Mouse (Mus musculus) neural tube, embryonic 14.5 days (tissue): ENCODE data around the gene Nle1. TPM values are rescaled to one million over a fixed set of nuclear protein-coding genes. Genes with fewer than 3 reads are reported as not detected.

Experiments
- ATAC-seq: fragments of 200-750 bp; cut with Nextera tagmentation; 2 replicates; pipeline ENCODE4 v1.8.0; 2017; ENCODE audit warnings: low read depth, mild to moderate bottlenecking, moderate TSS enrichment, moderate library complexity
- H3K27ac ChIP-seq: fragments of 300-500 bp; sonication (generic); 2 replicates; pipeline ENCODE4 v1.5.1; 2014; ENCODE audit warnings: low read depth, mild to moderate bottlenecking, control low read depth, low read length, moderate library complexity, mixed read lengths
- H3K27me3 ChIP-seq: fragments of 300-500 bp; sonication (generic); 2 replicates; pipeline ENCODE4 v1.6.1; 2014; ENCODE audit warnings: low read length; ENCODE audit not compliant: control insufficient read depth, insufficient read depth
- H3K36me3 ChIP-seq: fragments of 300-500 bp; sonication (generic); 2 replicates; pipeline ENCODE4 v1.6.1; 2014; ENCODE audit warnings: low read length, mixed read lengths; ENCODE audit not compliant: control insufficient read depth, insufficient read depth
- H3K4me1 ChIP-seq: fragments of 300-500 bp; sonication (generic); 2 replicates; pipeline ENCODE4 v1.6.1; 2014; ENCODE audit warnings: low read length; ENCODE audit not compliant: control insufficient read depth, insufficient read depth
- H3K4me2 ChIP-seq: fragments of 300-500 bp; sonication (generic); 2 replicates; pipeline ENCODE4 v1.6.1; 2014; ENCODE audit warnings: mild to moderate bottlenecking, low read depth, low read length, control low read depth
- H3K4me3 ChIP-seq: fragments of 300-500 bp; sonication (generic); 2 replicates; pipeline ENCODE4 v1.5.1; 2014; ENCODE audit warnings: low read depth, low read length, control low read depth, mixed read lengths
- H3K9ac ChIP-seq: fragments of 300-500 bp; sonication (generic); replicated peaks from 2 replicates; pipeline ENCODE4 v1.6.1; 2014; ENCODE audit warnings: low read depth, mild to moderate bottlenecking, control low read depth, low read length, mixed read lengths
- H3K9me3 ChIP-seq: fragments of 300-500 bp; sonication (generic); 2 replicates; pipeline ENCODE4 v1.6.1; 2016; ENCODE audit warnings: low read length; ENCODE audit not compliant: control insufficient read depth
- WGBS: fragments of 180-500 bp; shearing (Covaris S2); extraction: QIAGEN DNeasy Blood & Tissue Kit; methylation state at CpG from one replicate; pipeline ENCODE4 v1.1.7; 2014; 5-methylcytosine and 5-hydroxymethylcytosine counted together
- polyA plus RNA-seq: library from polyadenylated mRNA; unstranded; fragments of >200 nt; fragmentation: Nextera tagmentation; extraction: Ambion mirVana; gene quantifications from 2 replicates; pipeline ENCODE4 v1.2.1, GENCODE M21; 2014

The Nle1 gene
- polyA plus RNA-seq, 1 experiment from 2014 or later: 24.7 TPM

DNA sequence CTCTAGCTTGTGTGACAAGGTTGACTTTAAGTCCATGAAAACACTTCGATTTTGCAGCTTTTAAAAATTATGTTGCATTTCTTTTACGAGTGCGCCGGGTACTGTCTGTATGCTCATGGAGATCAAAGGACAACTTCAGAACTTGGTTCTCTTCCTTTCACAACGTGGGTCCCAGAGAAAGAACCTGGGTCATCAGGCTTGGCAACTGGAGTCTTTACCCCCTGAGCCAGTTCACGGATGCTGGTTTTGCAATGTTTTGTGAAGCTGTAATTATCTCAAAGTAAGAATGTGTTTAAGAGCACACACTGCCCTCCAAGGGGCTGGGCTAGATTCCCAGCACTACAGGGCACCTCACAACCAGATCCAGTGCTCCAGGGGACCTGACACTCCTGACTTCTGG lies 54.1 kb downstream of the Nle1 start:
- Histone ChIP-seq H3K9me3 (no peaks in the 10 kb centered on the region), H3K4me1 (peaks cover 12% of the 10 kb centered on the region; the same call in 1 of the 2 replicates), H3K36me3 (no peaks in the 10 kb centered on the region), H3K4me3 (no peak overlapping the region), H3K27me3 (no peaks in the 10 kb centered on the region), H3K27ac (no peak overlapping the region), H3K9ac (no peak overlapping the region), H3K4me2 (no peak overlapping the region)
- ATAC-seq: no peak
- 89% methylated on average over 6 of the region's 6 CpGs for WGBS

DNA sequence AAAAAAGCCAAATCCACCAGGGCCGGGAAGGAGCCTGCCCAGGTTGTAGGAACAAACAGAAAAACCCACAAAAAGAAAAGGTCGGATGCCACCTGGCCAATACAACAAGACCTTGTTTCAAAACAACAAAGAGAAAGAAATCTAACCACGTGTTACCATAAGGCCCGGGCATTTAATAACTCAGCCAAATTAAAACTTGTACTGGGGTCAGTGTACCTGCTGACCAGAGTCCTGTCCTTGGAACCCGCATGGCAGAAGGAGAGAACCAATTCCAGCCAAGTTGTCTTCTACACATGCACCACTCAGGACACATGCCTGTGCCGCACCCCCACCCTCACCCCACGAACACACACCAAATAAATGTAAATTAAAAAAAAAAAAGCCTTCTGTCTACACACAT lies 55.3 kb downstream of the Nle1 start:
- 89% methylated on average over 7 of the region's 7 CpGs for WGBS
- Histone ChIP-seq H3K4me1 (peaks cover 12% of the 10 kb centered on the region; the same call in 1 of the 2 replicates), H3K4me3 (no peak overlapping the region), H3K9me3 (no peaks in the 10 kb centered on the region), H3K27me3 (no peaks in the 10 kb centered on the region), H3K27ac (no peak overlapping the region), H3K9ac (no peak overlapping the region), H3K36me3 (no peaks in the 10 kb centered on the region), H3K4me2 (no peak overlapping the region)
- ATAC-seq: no peak

DNA sequence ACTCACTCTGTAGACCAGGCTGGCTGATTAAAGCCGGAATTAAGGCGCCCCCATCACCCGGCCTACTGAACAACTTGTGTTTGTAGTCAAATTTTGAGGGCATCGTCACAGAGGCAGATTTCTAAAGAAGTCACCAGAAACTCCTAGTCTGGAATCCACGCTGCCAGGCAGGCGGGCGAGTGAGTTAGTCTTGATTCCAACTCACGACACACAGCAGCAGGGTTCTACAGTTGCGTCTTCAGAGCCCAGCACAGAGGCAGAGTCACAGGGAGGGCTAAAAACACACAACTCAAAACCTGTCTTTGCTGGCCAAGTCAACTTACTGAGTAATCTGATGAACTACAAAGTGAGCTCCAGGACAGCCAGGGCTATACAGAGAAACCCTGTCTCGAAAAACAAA lies 55.7 kb downstream of the Nle1 start:
- H3K36me3 ChIP-seq: no peaks in the 10 kb centered on the region
- H3K4me3 ChIP-seq: no peak overlapping the region
- no peak overlapping the region for H3K27ac ChIP-seq
- no peak for ATAC-seq
- WGBS: 84% methylated on average over 10 of the region's 10 CpGs
- no peak overlapping the region for H3K4me2 ChIP-seq
- no peaks in the 10 kb centered on the region for H3K9me3 ChIP-seq
- H3K27me3 ChIP-seq: no peaks in the 10 kb centered on the region
- peaks cover 12% of the 10 kb centered on the region; the same call in 1 of the 2 replicates for H3K4me1 ChIP-seq
- H3K9ac ChIP-seq: no peak overlapping the region

DNA sequence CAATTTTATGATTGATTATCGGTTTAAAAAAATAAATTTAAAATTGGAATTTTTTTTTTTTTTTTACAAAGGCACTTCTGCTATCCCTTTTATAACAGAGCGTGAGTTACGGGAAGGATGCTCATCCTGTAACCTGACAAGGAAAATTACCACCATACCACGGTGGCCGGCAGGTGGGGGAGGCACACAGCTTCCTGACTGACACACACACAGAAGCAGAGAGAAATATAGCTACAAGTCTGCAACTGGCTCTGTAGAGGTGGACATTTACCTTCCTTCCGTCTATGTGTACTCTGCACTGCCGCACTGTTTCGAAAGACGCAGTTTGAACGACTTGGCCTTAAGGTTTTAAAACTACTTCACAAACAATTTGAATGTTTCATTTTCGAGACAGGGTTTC lies 56.1 kb downstream of the Nle1 start:
- Histone ChIP-seq H3K4me2 (no peak overlapping the region), H3K27ac (no peak overlapping the region), H3K9ac (no peak overlapping the region), H3K4me3 (no peak overlapping the region), H3K36me3 (no peaks in the 10 kb centered on the region), H3K27me3 (no peaks in the 10 kb centered on the region), H3K9me3 (no peaks in the 10 kb centered on the region), H3K4me1 (peaks cover 12% of the 10 kb centered on the region; the same call in 1 of the 2 replicates)
- 79% methylated on average over 11 of the region's 11 CpGs for WGBS
- no peak for ATAC-seq

Other genes with a start within 250 kb of the Nle1 start
- gene Cct6b, start 144.1 kb downstream of the Nle1 start, polyA plus RNA-seq: 0.33 and 0.44 TPM in 2 replicates
- 29.0 and 31.3 TPM in 2 replicates for gene Zfp830, start 144.1 kb downstream of the Nle1 start, polyA plus RNA-seq
- 25.4 and 33.8 TPM in 2 replicates for gene Lig3, start 127.3 kb downstream of the Nle1 start, polyA plus RNA-seq
- 3.9 and 4.8 TPM in 2 replicates for gene Rffl, start 37.2 kb downstream of the Nle1 start, polyA plus RNA-seq
- 13.4 and 14.4 TPM in 2 replicates for gene Rad51d, start 17.8 kb downstream of the Nle1 start, polyA plus RNA-seq
- 0.82 and 1.1 TPM in 2 replicates for gene Fndc8, start 16.3 kb downstream of the Nle1 start, polyA plus RNA-seq
- 0.92 and 1.2 TPM in 2 replicates for gene Unc45b, start 2.1 kb upstream of the Nle1 start, polyA plus RNA-seq
- gene Slfn5, start 42.9 kb upstream of the Nle1 start, polyA plus RNA-seq: 1.0 and 1.5 TPM in 2 replicates
- gene Slfn9, start 83.4 kb upstream of the Nle1 start, polyA plus RNA-seq: 0.56 and 1.4 TPM in 2 replicates
- 0.07 TPM in 1 of 2 replicates, not detected in the other for gene Slfn8, start 112.4 kb upstream of the Nle1 start, polyA plus RNA-seq
- 0.24 and 1.2 TPM in 2 replicates for gene Slfn2, start 156.7 kb upstream of the Nle1 start, polyA plus RNA-seq
- gene Slfn1, start 208.4 kb upstream of the Nle1 start, polyA plus RNA-seq: not detected in 2 replicates